Mouse (Mus musculus) embryonic facial prominence, embryonic 14.5 days (tissue): Measurements from ENCODE around the gene Mtfp1. TPM values are rescaled to one million over a fixed set of nuclear protein-coding genes. Genes with fewer than 3 reads are reported as not detected.
A peak's percentile ranks its signal among the peaks of the same experiment; 100 is the strongest.
"Not testable (repeated sequence)": the region's sequence is repeated elsewhere in the genome, so short reads cannot be mapped to it uniquely, and the experiment has no call there.

Experiments
- ATAC-seq: fragments of 200-750 bp; cut with Nextera tagmentation; 2 replicates; pipeline ENCODE4 v1.8.0; 2017; ENCODE audit warnings: low read depth, moderate number of reproducible peaks, moderate TSS enrichment
- DNase-seq: peaks from one replicate; pipeline ENCODE4 v3.0.0-alpha.2; 2015; ENCODE audit warnings: low spot score
- H3K27ac ChIP-seq: fragments of 300-500 bp; sonication (generic); replicated peaks from 2 replicates; pipeline ENCODE4 v1.5.1; 2014; ENCODE audit warnings: low read depth, mild to moderate bottlenecking, low read length, moderate library complexity
- H3K27me3 ChIP-seq: fragments of 300-500 bp; sonication (generic); replicated peaks from 2 replicates; pipeline ENCODE4 v1.6.1; 2014; ENCODE audit warnings: low read length; ENCODE audit not compliant: control insufficient read depth, insufficient read depth
- H3K36me3 ChIP-seq: fragments of 300-500 bp; sonication (generic); 2 replicates; pipeline ENCODE4 v1.6.1; 2014; ENCODE audit warnings: low read length, mixed read lengths; ENCODE audit not compliant: control insufficient read depth, insufficient read depth
- H3K4me1 ChIP-seq: fragments of 300-500 bp; sonication (generic); 2 replicates; pipeline ENCODE4 v1.6.1; 2014; ENCODE audit warnings: antibody characterized with exemption, low read length; ENCODE audit not compliant: control insufficient read depth, insufficient read depth
- H3K4me2 ChIP-seq: fragments of 300-500 bp; sonication (generic); 2 replicates; pipeline ENCODE4 v1.6.1; 2014; ENCODE audit warnings: low read depth, mild to moderate bottlenecking, low read length, moderate library complexity, mixed read lengths
- H3K4me3 ChIP-seq: fragments of 300-500 bp; sonication (generic); 2 replicates; pipeline ENCODE4 v1.5.1; 2014; ENCODE audit warnings: low read depth, mild to moderate bottlenecking, low read length
- H3K9ac ChIP-seq: fragments of 300-500 bp; sonication (generic); 2 replicates; pipeline ENCODE4 v1.6.1; 2014; ENCODE audit warnings: low read depth, mild to moderate bottlenecking, low read length, moderate library complexity, mixed read lengths
- H3K9me3 ChIP-seq: fragments of 300-500 bp; sonication (generic); 2 replicates; pipeline ENCODE4 v1.6.1; 2016; ENCODE audit warnings: low read length; ENCODE audit not compliant: control insufficient read depth
- WGBS: fragments of 180-500 bp; shearing (Covaris S2); extraction: QIAGEN DNeasy Blood & Tissue Kit; methylation state at CpG from one replicate; pipeline ENCODE4 v1.1.7; 2014; 5-methylcytosine and 5-hydroxymethylcytosine counted together
- polyA plus RNA-seq: library from polyadenylated mRNA; unstranded; fragments of >200 nt; fragmentation: Nextera tagmentation; extraction: Ambion mirVana; gene quantifications from 2 replicates; pipeline ENCODE4 v1.2.1, GENCODE M21; 2014

Mtfp1 gene
- polyA plus RNA-seq, 1 experiment from 2014 or later, result 7.5 TPM

- DNase-seq, H3K4me1 ChIP-seq, H3K4me2 ChIP-seq, H3K4me3 ChIP-seq, ATAC-seq, H3K27ac ChIP-seq, H3K36me3 ChIP-seq, H3K27me3 ChIP-seq, H3K9ac ChIP-seq: not testable (repeated sequence)
- H3K9me3 ChIP-seq, result peaks cover 22% of the 10 kb centered on the region; the same call in 1 of the 2 replicates
- 86% methylated on average over 4 of the region's 4 CpGs for WGBS
Observed at GRCm38 (mm10) chr11:4128461-4128860, 33.2 kb upstream of the Mtfp1 start.

GRCm38 (mm10) chr11:4127059-4127458 is 31.8 kb upstream of the Mtfp1 start:
- 85% methylated on average over 1 of the region's 1 CpGs for WGBS
- no peak for DNase-seq

GRCm38 (mm10) chr11:4123922-4124321 is 28.7 kb upstream of the Mtfp1 start:
- Histone ChIP-seq H3K27ac (no peak overlapping the region), H3K9ac (no peak overlapping the region), H3K4me2 (no peak overlapping the region), H3K4me3 (no peak overlapping the region), H3K27me3 (0 out of 2 replicates have a peak, but pooled peaks cover 4% of the 10 kb centered on the region), H3K9me3 (peaks cover 22% of the 10 kb centered on the region; the same call in 1 of the 2 replicates), H3K4me1 (no peaks in the 10 kb centered on the region), H3K36me3 (no peaks in the 10 kb centered on the region)
- 61% methylated on average over 5 of the region's 5 CpGs for WGBS
- ATAC-seq (no peak), DNase-seq (no peak)

More at GRCm38 (mm10) chr11:4127059-4127458, 31.8 kb upstream of the Mtfp1 start:
- ATAC-seq, result no peak
- peaks cover 22% of the 10 kb centered on the region; the same call in 1 of the 2 replicates for H3K9me3 ChIP-seq
- no peaks in the 10 kb centered on the region for H3K27me3 ChIP-seq
- H3K9ac ChIP-seq, result no peak overlapping the region
- no peak overlapping the region for H3K4me2 ChIP-seq
- no peak overlapping the region for H3K27ac ChIP-seq
- H3K36me3 ChIP-seq, result no peaks in the 10 kb centered on the region
- H3K4me1 ChIP-seq, result no peaks in the 10 kb centered on the region
- no peak overlapping the region for H3K4me3 ChIP-seq

GRCm38 (mm10) chr11:4122742-4123579 is 27.7 kb upstream of the Mtfp1 start, which contains the start of gene Sec14l2:
TSS of gene Sec14l2 (minus strand) at chr11:4123415.
- WGBS, result 72% methylated on average over 10 of the region's 10 CpGs

GRCm38 (mm10) chr11:4122226-4122625 is 27.0 kb upstream of the Mtfp1 start:
- H3K9me3 ChIP-seq, result peaks cover 22% of the 10 kb centered on the region; the same call in 1 of the 2 replicates
- H3K9ac ChIP-seq, result no peak overlapping the region
- peaks cover 13% of the 10 kb centered on the region for H3K27me3 ChIP-seq
- H3K27ac ChIP-seq, result no peak overlapping the region
- DNase-seq (no peak), ATAC-seq (no peak; the same call in 1 of the 2 replicates)
- H3K4me1 ChIP-seq, result peaks cover 6% of the 10 kb centered on the region
- H3K4me2 ChIP-seq, result no peak overlapping the region
- H3K36me3 ChIP-seq, result no peaks in the 10 kb centered on the region
- no peak overlapping the region for H3K4me3 ChIP-seq
- 76% methylated on average over 5 of the region's 5 CpGs for WGBS

More at GRCm38 (mm10) chr11:4122742-4123579, 27.7 kb upstream of the Mtfp1 start, which contains the start of gene Sec14l2:
- Histone ChIP-seq H3K27me3 (peaks cover 8% of the 10 kb centered on the region; the same call in 1 of the 2 replicates), H3K9ac (no peak within 1 kb of the TSS), H3K9me3 (peaks cover 22% of the 10 kb centered on the region; the same call in 1 of the 2 replicates), H3K4me2 (no peak within 1 kb of the TSS), H3K36me3 (no peaks in the 10 kb centered on the region), H3K27ac (no peak within 1 kb of the TSS), H3K4me1 (peaks cover 1% of the 10 kb centered on the region), H3K4me3 (no peak within 1 kb of the TSS)
- DNase-seq (no peak), ATAC-seq (peak; percentile 19; the same call in 1 of the 2 replicates)

GRCm38 (mm10) chr11:4121691-4122090 is 26.4 kb upstream of the Mtfp1 start:
- ATAC-seq (no peak), DNase-seq (no peak)
- H3K27me3 ChIP-seq, result peaks cover 13% of the 10 kb centered on the region
- H3K9ac ChIP-seq, result no peak overlapping the region
- H3K27ac ChIP-seq, result no peak overlapping the region
- H3K4me2 ChIP-seq, result no peak overlapping the region
- H3K9me3 ChIP-seq, result peaks cover 18% of the 10 kb centered on the region; the same call in 1 of the 2 replicates
- H3K4me3 ChIP-seq, result no peak overlapping the region
- 80% methylated on average over 3 of the region's 3 CpGs for WGBS
- no peaks in the 10 kb centered on the region for H3K36me3 ChIP-seq
- peaks cover 6% of the 10 kb centered on the region for H3K4me1 ChIP-seq

- Histone ChIP-seq H3K27me3 (peaks cover 13% of the 10 kb centered on the region), H3K27ac (no peak overlapping the region), H3K9ac (no peak overlapping the region), H3K4me1 (peaks cover 6% of the 10 kb centered on the region), H3K4me2 (no peak overlapping the region), H3K36me3 (no peaks in the 10 kb centered on the region), H3K9me3 (0 out of 2 replicates have a peak, but pooled peaks cover 4% of the 10 kb centered on the region), H3K4me3 (no peak overlapping the region)
- DNase-seq, result no peak
- WGBS, result 78% methylated on average over 5 of the region's 5 CpGs
- no peak for ATAC-seq
Observed at GRCm38 (mm10) chr11:4119635-4120034, 24.4 kb upstream of the Mtfp1 start.

- Histone ChIP-seq H3K27me3 (peaks cover 13% of the 10 kb centered on the region), H3K9me3 (no peaks in the 10 kb centered on the region), H3K4me1 (peaks cover 6% of the 10 kb centered on the region), H3K9ac (peak overlapping the region; percentile 76), H3K36me3 (no peaks in the 10 kb centered on the region), H3K27ac (peak overlapping the region; percentile 65), H3K4me2 (peak overlapping the region; percentile 96), H3K4me3 (peak overlapping the region; percentile 57)
- WGBS, result 3% methylated on average over 34 of the region's 41 CpGs
- DNase-seq (peak; percentile 84), ATAC-seq (peak; percentile 48)
Observed at GRCm38 (mm10) chr11:4118081-4118921, 23.1 kb upstream of the Mtfp1 start.
